Mouse (Mus musculus) embryo, embryonic 10.5 days (tissue): ENCODE measurements at regions not wholly inside any gene's neighbourhood (a gene's known extent, or its start where the extent isn't known, plus 50 kb on each side); places are given as distances from the start of the nearest gene placed in this dataset.

ENCODE experiments used
- DNase-seq: peaks from one replicate; pipeline ENCODE4 v3.0.0-alpha.2; 2015; ENCODE audit warnings: low spot score

- DNase-seq: no peak
Measured at GRCm38 (mm10) chr4:25488479-25489069, 207.0 kb upstream of the Ufl1 start.

GRCm38 (mm10) chr4:25483621-25483933, 202.0 kb upstream of the Ufl1 start:
- DNase-seq: no peak

GRCm38 (mm10) chr4:25482933-25483620, 201.5 kb upstream of the Ufl1 start:
- no peak for DNase-seq

- DNase-seq: no peak
Measured at GRCm38 (mm10) chr4:25473026-25473425, 191.4 kb upstream of the Ufl1 start.

GRCm38 (mm10) chr4:25466490-25466889, 184.9 kb upstream of the Ufl1 start:
- DNase-seq: no peak

- no peak for DNase-seq
Measured at GRCm38 (mm10) chr4:25464792-25465590, 183.4 kb upstream of the Ufl1 start.

- DNase-seq: no peak
Measured at GRCm38 (mm10) chr4:25464069-25464468, 182.4 kb upstream of the Ufl1 start.

- DNase-seq: no peak
Measured at GRCm38 (mm10) chr4:25460127-25460526, 178.5 kb upstream of the Ufl1 start.

GRCm38 (mm10) chr4:25454752-25455151, 173.1 kb upstream of the Ufl1 start:
- DNase-seq: no peak

- DNase-seq: no peak
Measured at GRCm38 (mm10) chr4:25453127-25453806, 171.6 kb upstream of the Ufl1 start.

GRCm38 (mm10) chr4:25451865-25452264, 170.2 kb upstream of the Ufl1 start:
- no peak for DNase-seq

- DNase-seq: no peak
Measured at GRCm38 (mm10) chr4:25432203-25432602, 150.6 kb upstream of the Ufl1 start.

- DNase-seq: no peak
Measured at GRCm38 (mm10) chr4:25416330-25416729, 134.7 kb upstream of the Ufl1 start.

GRCm38 (mm10) chr4:25410440-25410839, 128.8 kb upstream of the Ufl1 start:
- peak; percentile 19 for DNase-seq

GRCm38 (mm10) chr4:25408696-25409448, 127.3 kb upstream of the Ufl1 start:
- peak; percentile 89 for DNase-seq

GRCm38 (mm10) chr4:25407842-25408241, 126.2 kb upstream of the Ufl1 start:
- peak; percentile 11 for DNase-seq

GRCm38 (mm10) chr4:25389542-25389941, 107.9 kb upstream of the Ufl1 start:
- DNase-seq: no peak

- no peak for DNase-seq
Measured at GRCm38 (mm10) chr4:25372041-25372440, 90.4 kb upstream of the Ufl1 start.

- no peak for DNase-seq
Measured at GRCm38 (mm10) chr4:25364402-25364801, 82.8 kb upstream of the Ufl1 start.

- no peak for DNase-seq
Measured at GRCm38 (mm10) chr4:25337638-25338037, 56.0 kb upstream of the Ufl1 start.
